ENCODE assay signal across 8 mouse cellular contexts in genomic region chrX:48034144-48035113, GRCm38 (mm10). TPM values are rescaled to one million over a fixed set of nuclear protein-coding genes. Genes with fewer than 3 reads are reported as not detected.
DNase-seq lines count a peak whose midpoint lies in the region; ATAC-seq and TF ChIP-seq lines count a peak whose summit lies in the region.

Apln (minus strand) TSS chrX:48034853.

- peak; percentile 75; the same call in 1 of the 2 replicates for ATAC-seq in embryonic facial prominence, embryonic 12.5 days (ENCODE audit: insufficient number of reproducible peaks, insufficient read depth, low FRiP score, low TSS enrichment)
- ATAC-seq in lung, embryonic 16.5 days (ENCODE audit: low read depth) = peak; percentile 81

- peak; percentile 14; the same call in 1 of the 2 replicates for TF ChIP-seq CTCF in layer of hippocampus, adult 2 months (conservative IDR thresholded peaks at IDR 0.05)

- H3K36me3 ChIP-seq in embryonic facial prominence, embryonic 12.5 days = no peaks in the 10 kb centered on the region
- H3K36me3 ChIP-seq in lung, embryonic 16.5 days (ENCODE audit: control insufficient read depth, insufficient read depth, low read length) = no peaks in the 10 kb centered on the region

- peak within 1 kb of the TSS; percentile 52 for H3K9ac ChIP-seq in embryonic facial prominence, embryonic 12.5 days
- H3K9ac ChIP-seq in lung, embryonic 16.5 days (ENCODE audit: low read length) = peak within 1 kb of the TSS; percentile 61

- peak within 1 kb of the TSS; percentile 70 for H3K4me2 ChIP-seq in embryonic facial prominence, embryonic 12.5 days (replicated peaks)
- peak within 1 kb of the TSS; percentile 73 for H3K4me2 ChIP-seq in lung, embryonic 16.5 days (ENCODE audit: low read depth, low read length)

- H3K27ac ChIP-seq in embryonic facial prominence, embryonic 12.5 days = 0 out of 2 replicates have a peak within 1 kb of the TSS, but pooled peaks have one; percentile 57
- H3K27ac ChIP-seq in layer of hippocampus, adult 2 months = peak within 1 kb of the TSS; percentile 59; the same call in 1 of the 2 replicates
- H3K27ac ChIP-seq in lung, embryonic 16.5 days (ENCODE audit: low read length) = peak within 1 kb of the TSS; percentile 55

- H3K9me3 ChIP-seq in embryonic facial prominence, embryonic 12.5 days = no peaks in the 10 kb centered on the region
- no peaks in the 10 kb centered on the region for H3K9me3 ChIP-seq in lung, embryonic 16.5 days (ENCODE audit: control insufficient read depth, low read length)

- peak; percentile 0 to 2 for DNase-seq in CD8-positive naive resting alpha-beta T cell, adult 2 months (ENCODE audit: low read depth in 2 of 2, low spot score in 2 of 2)
- DNase-seq in adrenal gland, adult 2 months = peak; percentile 66
- DNase-seq in heart, postnatal 10 days = peak; percentile 45 to 52
- no peak for DNase-seq in layer of hippocampus, adult 2 months (ENCODE audit: low spot score in 2 of 2)
- peak; percentile 6 to 33 for DNase-seq in right cerebral cortex, adult 2 months (ENCODE audit: low spot score in 2 of 2)
- DNase-seq in spleen, postnatal 36 days (ENCODE audit: low spot score in 2 of 2) = no peak

- 18% methylated on average over 66 of the region's 73 CpGs for WGBS in embryonic facial prominence, embryonic 12.5 days
- WGBS in lung, embryonic 16.5 days = 12% methylated on average over 57 of the region's 73 CpGs

- H3K4me1 ChIP-seq in embryonic facial prominence, embryonic 12.5 days = no peaks in the 10 kb centered on the region
- H3K4me1 ChIP-seq in lung, embryonic 16.5 days (replicated peaks; ENCODE audit: control insufficient read depth, insufficient read depth, low read length) = no peaks in the 10 kb centered on the region

- peaks cover 17% of the 10 kb centered on the region; the same call in 1 of the 2 replicates for H3K27me3 ChIP-seq in embryonic facial prominence, embryonic 12.5 days
- peaks cover 3% of the 10 kb centered on the region; the same call in 1 of the 2 replicates for H3K27me3 ChIP-seq in lung, embryonic 16.5 days (ENCODE audit: control insufficient read depth, insufficient read depth, low read depth, low read length)

- H3K4me3 ChIP-seq in embryonic facial prominence, embryonic 12.5 days = peak within 1 kb of the TSS; percentile 46
- H3K4me3 ChIP-seq in layer of hippocampus, adult 2 months = peak within 1 kb of the TSS; percentile 53
- H3K4me3 ChIP-seq in lung, embryonic 16.5 days (ENCODE audit: low read length) = peak within 1 kb of the TSS; percentile 55

- intact Hi-C loops in heart, postnatal 10 days (cut with DNase I) = no loop called here

RNA-seq across cellular contexts. Expression of gene Apln, which starts in this region (rescaled TPM):
- total RNA-seq in adrenal gland, adult 2 months (2021) = 1 to 10 TPM; 1.6 to 5.0 TPM
- 3.1 and 8.3 TPM in 2 replicates for polyA plus RNA-seq in adrenal gland, adult 2 months (2012; rRNA removed)
- 5.7 and 6.2 TPM in 2 replicates for polyA plus RNA-seq in embryonic facial prominence, embryonic 12.5 days (2016; fragmentation: Nextera tagmentation; extraction: Ambion mirVana)
- total RNA-seq in heart, postnatal 10 days (2021) = 10 to 100 TPM; 28.2 to 30.5 TPM
- 10 to 100 TPM; 12.2 to 15.4 TPM for total RNA-seq in layer of hippocampus, adult 2 months (2021)
- 9.8 and 12.4 TPM in 2 replicates for polyA plus RNA-seq in lung, embryonic 16.5 days (2015; fragmentation: Nextera tagmentation; extraction: Ambion mirVana)

Comparison
In these comparisons a context has a peak if more than half of its experiments do, and no peak if none do; other contexts are left out.
1. DNase-seq: peak in CD8-positive naive resting alpha-beta T cell, adult 2 months (2 of 2), adrenal gland, adult 2 months (single experiment), heart, postnatal 10 days (2 of 2) and right cerebral cortex, adult 2 months (2 of 2); none in layer of hippocampus, adult 2 months (0 of 2) and spleen, postnatal 36 days (0 of 2).
2. Peak in every context shown above with its lines, with median percentiles within 50 percentile points of each other: H3K27ac ChIP-seq and H3K4me3 ChIP-seq.